Mouse (Mus musculus) ZHBTc4 (cell line): Measurements from ENCODE around the gene Klhdc1.

ENCODE experiments used
- DNase-seq: peaks from one replicate; pipeline ENCODE4 v3.0.0-alpha.2; 2011; ENCODE audit warnings: low read depth, low spot score

Klhdc1 gene

GRCm38 (mm10) chr12:69227776-69228466, 13.1 kb upstream of the Klhdc1 start, which contains the start of gene Pole2:
Gene Pole2 (minus strand): TSS chr12:69228195.
- DNase-seq = peak; percentile 92

DNA sequence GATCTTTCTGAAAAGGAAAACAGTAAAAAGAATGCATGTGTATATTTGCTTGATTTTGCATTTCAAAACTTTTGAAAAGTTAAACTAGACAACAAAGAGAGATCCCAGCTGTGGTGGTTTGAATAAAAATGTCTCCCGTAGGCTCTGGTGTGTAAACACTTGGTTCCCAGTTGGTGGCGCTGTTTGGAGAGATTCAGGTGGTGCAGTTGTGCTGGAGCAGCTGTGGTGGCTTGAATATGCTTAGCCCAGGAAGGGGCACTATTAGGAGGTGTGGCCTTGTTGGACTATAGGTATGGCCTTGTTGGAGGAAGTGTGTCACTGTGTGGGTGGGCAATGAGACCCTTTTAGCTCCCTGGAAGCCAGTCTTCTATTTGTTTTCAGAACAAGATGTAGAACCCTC, 11.7 kb upstream of the Klhdc1 start:
- peak; percentile 89 for DNase-seq

DNA sequence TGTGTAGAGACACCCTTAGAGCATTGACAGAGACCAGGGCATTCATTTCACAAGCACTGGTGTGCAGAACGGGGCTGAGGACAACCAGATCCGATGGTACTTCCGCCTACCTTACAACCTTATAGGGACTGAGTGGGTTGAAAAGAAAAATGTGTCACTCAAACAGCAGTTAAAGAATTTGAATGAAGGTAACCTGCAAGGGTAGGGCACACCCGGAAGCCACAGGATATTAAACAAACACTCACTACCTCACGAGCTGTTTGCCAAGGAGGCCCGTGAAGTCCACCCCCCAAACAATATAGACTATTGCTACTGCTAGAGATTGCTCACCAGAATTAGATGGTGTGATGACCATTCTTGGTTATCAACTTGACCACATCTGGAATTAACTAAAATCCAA, 5.2 kb upstream of the Klhdc1 start:
- DNase-seq = no peak

GRCm38 (mm10) chr12:69238284-69238683, 2.7 kb upstream of the Klhdc1 start:
- no peak for DNase-seq

- no peak for DNase-seq
Observed at GRCm38 (mm10) chr12:69241405-69241770, 412 bp downstream of the Klhdc1 start.

GRCm38 (mm10) chr12:69241771-69242431, 925 bp downstream of the Klhdc1 start:
- peak; percentile 52 for DNase-seq

DNA sequence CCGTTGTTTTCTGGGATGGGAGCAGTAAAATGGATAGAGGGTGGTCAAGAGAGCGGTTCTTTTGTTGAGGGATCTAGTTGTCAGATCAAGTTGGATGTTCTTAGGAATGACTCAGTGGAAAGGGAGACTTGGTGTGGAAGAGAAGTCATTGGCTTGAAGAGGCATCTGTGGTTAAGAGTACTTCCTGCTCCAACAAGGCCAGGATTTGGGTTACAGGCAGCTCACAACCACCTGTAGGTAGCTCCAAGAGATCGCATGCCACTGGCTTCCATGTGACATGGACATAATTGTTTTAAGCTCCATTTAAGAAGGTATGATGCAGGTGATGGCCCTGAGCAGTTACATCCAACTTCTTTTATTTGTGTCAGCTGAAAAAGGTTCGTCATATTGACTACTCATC, 8.8 kb downstream of the Klhdc1 start:
- no peak for DNase-seq

GRCm38 (mm10) chr12:69250756-69251155, 9.8 kb downstream of the Klhdc1 start:
- DNase-seq = no peak

DNA sequence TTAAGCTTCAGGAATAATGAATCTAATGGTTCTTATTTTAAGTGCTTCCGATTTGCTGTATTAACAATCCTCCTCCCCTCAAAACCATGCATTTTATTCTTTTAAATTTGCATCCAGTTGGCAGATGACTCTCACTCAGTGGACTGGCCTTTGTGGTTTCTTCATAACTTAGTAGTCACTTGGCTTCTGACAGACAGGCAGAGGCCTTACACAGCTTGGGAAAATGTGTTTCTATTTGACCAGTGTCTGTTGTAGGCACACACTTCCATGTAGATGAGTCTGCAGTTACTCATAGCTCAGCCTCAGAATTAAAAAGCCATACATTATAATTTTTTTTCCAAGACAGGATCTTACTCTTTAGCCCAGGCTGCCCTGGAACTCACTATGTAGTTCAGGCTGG, 12.8 kb downstream of the Klhdc1 start:
- no peak for DNase-seq

DNA sequence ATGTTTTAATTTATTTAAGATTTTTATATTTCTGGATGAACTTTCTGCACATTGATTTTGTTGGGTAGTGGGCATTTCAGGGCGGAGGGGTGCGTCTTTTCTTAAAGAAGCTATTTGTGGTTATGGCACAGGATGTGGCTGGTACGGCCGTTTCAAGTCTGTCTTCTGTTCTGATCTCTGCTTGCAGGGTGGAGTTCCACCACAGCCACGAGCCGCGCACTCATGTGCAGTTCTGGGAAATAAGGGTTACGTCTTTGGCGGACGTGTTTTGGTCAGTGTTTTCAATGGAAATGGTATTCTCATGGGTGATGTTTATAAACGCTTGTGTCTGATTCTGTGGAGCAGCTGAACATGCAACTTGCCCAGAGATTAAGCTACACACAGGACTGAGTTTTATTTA, 16.9 kb downstream of the Klhdc1 start:
- DNase-seq = peak; percentile 25

DNA sequence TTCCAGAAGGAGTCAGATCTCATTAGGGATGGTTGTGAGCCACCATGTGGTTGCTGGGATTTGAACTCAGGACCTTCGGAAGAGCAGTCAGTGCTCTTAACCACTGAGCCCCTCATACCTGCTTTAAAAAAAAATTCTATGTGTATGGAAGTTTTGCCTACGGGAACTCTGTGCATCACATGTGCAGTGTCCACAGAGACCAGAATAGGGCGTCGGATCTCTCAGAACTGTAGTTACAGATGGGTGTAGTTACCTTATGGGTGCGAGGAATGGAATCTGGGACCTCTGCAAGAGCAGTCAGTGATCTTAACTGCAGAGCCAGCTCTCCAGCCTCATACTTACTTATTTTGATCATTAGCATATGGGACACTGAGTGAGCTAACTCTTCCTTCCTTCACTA, 21.3 kb downstream of the Klhdc1 start:
- DNase-seq = no peak

DNA sequence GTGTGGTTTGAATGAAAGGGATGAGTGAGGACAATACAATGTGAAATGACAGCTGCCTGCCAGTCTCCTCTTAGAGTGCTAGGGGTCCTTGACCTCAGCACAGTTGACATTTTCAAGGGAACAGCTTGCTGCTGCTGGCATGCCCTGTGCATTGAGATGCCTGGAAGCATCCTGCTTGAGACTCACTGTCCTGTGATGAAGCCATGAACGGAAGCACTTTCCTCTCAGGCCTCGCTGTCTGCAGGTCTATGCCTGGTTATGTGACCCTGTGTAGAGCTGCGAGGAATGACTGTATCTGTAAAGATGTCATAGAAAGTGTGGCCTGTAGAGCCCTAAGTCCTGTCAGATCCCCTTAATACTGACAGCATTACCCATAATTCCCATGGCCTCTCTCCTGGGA, 24.1 kb downstream of the Klhdc1 start:
- no peak for DNase-seq

DNA sequence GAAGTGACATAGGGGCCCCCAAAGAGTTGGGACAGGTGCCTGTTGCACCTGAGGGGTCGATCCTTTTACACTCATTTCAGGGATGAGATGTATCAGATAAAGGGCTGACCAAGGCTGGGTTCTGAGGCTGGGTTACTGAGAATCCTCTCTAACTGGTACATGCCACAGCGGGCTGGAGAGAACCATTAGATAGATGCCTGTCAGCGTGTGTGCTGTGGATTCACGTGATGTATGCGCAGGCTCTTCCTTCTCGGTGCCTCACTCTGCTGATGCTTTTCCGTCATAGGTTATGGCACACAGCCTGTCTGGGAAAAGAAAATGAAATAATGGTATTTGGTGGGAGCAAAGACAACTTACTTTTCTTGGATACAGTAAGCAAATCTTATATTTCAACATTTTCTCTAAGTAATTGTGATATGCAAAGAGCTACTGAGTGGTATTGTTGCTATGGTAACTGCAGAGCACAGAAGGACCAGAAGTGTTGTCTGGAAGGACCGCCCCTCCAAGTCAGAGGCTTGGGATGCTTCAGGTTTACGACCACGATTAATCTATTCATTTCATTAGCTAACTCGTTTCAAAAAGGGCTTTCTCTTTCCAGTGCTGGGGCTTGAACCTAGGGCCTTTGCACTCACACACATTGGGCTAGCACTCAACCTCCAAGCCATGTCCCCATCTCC, 27.1 kb downstream of the Klhdc1 start:
- DNase-seq = no peak

GRCm38 (mm10) chr12:69268956-69269355, 28.0 kb downstream of the Klhdc1 start:
- no peak for DNase-seq

DNA sequence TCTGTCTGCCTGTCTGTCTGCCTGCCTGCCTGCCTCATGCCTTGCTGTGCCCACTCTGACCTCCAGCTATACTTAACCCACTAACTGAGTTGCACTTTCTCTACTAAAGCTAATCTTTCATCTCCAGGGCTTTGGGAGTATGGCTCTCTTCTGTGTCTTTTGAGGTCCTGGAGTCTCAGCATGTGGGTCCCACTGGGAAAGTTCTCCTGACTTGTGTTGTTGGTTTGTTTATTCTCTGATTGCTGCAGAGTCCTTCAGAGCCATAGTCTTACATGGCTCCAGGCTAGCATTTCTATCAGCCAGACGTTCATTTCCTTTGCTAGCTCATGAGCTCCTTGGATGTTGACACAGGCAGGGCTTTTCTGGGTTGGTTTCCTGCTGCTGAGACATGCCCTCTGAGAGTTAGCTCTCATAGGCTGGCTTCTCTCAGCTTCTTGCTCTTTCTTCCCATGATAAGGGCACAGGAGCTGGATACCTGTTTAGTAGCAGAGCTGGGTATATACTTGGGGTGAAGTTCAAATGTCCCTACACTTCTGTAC, 39.0 kb downstream of the Klhdc1 start:
- DNase-seq = no peak

DNA sequence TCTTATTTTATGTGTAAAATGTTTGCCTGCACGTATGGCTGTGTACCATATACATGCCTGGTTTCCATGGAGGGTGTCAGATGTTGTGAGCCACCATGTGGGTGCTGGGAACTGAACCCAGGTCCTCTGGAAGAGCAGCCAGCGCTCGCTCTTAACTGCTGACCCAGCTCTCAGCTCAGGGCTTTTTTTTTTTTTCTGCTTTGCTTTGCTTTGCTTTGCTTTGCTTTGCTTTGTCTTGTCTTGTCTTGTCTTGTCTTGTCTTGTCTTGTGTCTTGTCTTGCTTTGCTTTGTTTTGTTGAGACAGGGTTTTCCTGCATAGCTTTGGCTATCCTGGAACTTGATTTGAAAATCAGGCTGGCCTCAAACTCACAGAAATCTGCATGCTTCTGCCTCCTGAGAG, 39.9 kb downstream of the Klhdc1 start:
- DNase-seq = peak; percentile 16

- DNase-seq = no peak
Observed at GRCm38 (mm10) chr12:69283146-69283545, 42.2 kb downstream of the Klhdc1 start.

DNA sequence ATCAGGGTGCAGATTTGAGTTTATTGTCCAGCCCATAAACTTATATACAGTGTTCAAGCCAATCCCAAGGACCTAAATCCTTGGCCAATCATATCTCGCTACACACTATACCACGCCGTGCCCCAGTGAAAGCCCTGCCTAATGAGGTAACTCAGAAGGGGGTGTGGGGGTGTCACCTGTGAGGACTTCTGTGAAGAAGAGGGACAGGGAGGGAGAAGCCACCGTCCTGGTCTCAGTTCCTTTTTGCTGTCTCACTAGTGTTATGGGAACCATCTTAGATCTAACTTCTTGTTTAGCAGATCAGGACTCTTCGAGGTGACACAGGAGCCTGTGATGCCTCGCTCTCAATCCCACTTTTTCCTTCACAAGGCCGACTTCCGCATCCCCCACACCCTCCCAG, 46.6 kb downstream of the Klhdc1 start:
- no peak for DNase-seq

- no peak for DNase-seq
Observed at GRCm38 (mm10) chr12:69288699-69289098, 47.7 kb downstream of the Klhdc1 start.

GRCm38 (mm10) chr12:69292401-69292800, 51.4 kb downstream of the Klhdc1 start:
- DNase-seq = no peak

DNA sequence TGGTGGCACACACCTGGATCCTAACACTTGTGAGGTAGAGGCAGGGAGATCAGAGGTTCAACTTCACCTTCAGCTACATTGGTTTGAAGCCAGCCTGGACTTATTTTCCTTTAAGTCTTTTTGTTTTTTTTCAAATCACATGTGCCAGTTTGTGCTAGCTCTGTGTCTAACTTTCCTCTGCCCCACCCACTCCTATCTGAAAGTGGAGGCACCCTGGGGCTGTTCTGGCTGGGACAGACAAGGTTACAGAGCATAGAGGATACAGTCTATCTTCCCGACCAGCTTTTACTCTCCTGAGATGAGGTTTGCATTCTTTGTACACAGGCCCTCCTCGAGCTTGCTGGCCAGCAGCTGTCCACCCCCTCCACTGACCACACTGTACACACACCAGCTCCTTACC, 52.8 kb downstream of the Klhdc1 start:
- DNase-seq = no peak

GRCm38 (mm10) chr12:69294936-69295335, 54.0 kb downstream of the Klhdc1 start:
- no peak for DNase-seq

DNA sequence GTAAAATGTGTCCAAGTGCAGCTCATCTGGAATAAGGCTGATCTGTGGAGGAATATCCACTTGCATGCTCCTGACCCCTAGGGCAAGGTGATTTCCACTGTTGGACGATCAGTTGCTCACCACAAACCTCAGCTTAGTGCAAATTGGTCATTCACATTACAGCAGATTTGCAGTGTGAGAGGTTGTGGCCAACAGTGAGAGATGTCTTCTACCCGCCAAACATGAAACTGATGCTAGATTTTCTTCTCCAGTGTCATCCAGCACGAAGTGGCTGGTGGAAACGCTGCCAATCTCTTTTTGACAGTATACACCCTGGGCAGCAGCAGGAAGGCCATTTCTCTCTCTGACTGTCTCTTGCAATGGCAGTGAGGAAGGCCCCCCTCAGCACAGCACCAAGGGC, 54.7 kb downstream of the Klhdc1 start:
- DNase-seq = no peak
